Mouse (Mus musculus): ENCODE measurements around the gene Ankrd10. TPM values are rescaled to one million over a fixed set of nuclear protein-coding genes. Genes with fewer than 3 reads are reported as not detected.
"Not testable (repeated sequence)": the region's sequence is repeated elsewhere in the genome, so short reads cannot be mapped to it uniquely, and the experiment has no call there.

The Ankrd10 gene
- polyA plus RNA-seq, 1 experiment from 2014 or later: 103 TPM

GRCm38 (mm10) chr8:11570742-11571141 is 64.8 kb downstream of the Ankrd10 start:
- no peak overlapping the region for H3K27ac ChIP-seq
- H3K36me3 ChIP-seq: peaks cover 30% of the 10 kb centered on the region
- H3K4me1 ChIP-seq: no peaks in the 10 kb centered on the region
- no peaks in the 10 kb centered on the region for H3K27me3 ChIP-seq (replicated peaks)
- no peak overlapping the region for H3K9ac ChIP-seq
- H3K4me2 ChIP-seq (replicated peaks): no peak overlapping the region
- WGBS: 90% methylated on average over 4 of the region's 4 CpGs
- ATAC-seq (ENCODE audit: low FRiP score, low read depth): no peak
- H3K9me3 ChIP-seq: no peaks in the 10 kb centered on the region
- no peak overlapping the region for H3K4me3 ChIP-seq

DNA sequence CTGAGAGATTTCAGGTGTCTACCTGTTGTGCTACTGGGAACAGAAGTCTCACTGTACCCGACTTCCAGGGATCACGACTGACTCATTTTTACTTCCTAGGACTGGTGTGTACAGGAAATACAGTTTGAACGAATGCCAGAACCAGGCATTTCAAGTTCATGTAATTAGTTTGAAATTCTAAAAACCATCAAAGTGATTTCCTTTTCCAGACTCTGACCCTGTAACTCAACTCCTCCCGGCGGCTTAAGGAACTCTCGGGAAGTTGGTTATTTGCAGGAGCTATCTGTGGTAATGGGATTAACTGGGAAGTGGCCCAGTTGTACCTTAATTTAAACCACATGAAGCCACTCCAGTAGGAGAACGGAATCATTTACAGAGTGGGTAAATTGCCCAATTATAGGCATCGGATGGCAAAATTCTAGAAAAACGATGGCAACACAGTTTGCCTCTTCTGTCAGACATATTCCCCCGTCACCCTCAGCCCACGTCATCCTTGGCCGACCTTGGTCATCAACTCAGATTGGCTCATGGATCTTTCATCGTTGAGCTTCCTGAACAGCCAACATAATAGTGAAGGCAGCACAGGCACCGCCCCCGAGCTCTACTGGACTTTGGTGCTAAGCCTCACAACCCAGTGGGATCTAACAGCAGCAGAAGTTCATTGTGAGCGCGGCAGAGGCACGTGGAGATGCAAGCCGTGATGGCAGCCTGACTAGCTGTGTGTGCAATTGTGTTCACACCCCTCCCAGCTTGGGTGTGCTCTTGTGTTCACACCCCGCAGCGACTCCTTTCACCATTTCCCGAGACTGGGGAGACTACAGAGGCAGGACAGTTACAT is 66.1 kb downstream of the Ankrd10 start:
- Histone ChIP-seq H3K4me3 (no peak overlapping the region), H3K4me1 (no peaks in the 10 kb centered on the region), H3K9me3 (no peaks in the 10 kb centered on the region), H3K27me3 (replicated peaks) (no peaks in the 10 kb centered on the region), H3K36me3 (peaks cover 43% of the 10 kb centered on the region), H3K27ac (no peak overlapping the region), H3K4me2 (replicated peaks) (no peak overlapping the region), H3K9ac (no peak overlapping the region)
- ATAC-seq (ENCODE audit: low FRiP score, low read depth): no peak
- 92% methylated on average over 22 of the region's 22 CpGs for WGBS

- not testable (repeated sequence) for H3K9me3 ChIP-seq; H3K4me2 ChIP-seq (replicated peaks); H3K27ac ChIP-seq; ATAC-seq (ENCODE audit: low FRiP score, low read depth); H3K9ac ChIP-seq; H3K4me1 ChIP-seq; H3K4me3 ChIP-seq; H3K27me3 ChIP-seq (replicated peaks)
- 97% methylated on average over 2 of the region's 2 CpGs for WGBS
- peaks cover 56% of the 10 kb centered on the region for H3K36me3 ChIP-seq
These were observed 67.4 kb downstream of the Ankrd10 start for GRCm38 (mm10) chr8:11568193-11568592.

GRCm38 (mm10) chr8:11564721-11565120 is 70.8 kb downstream of the Ankrd10 start:
- Histone ChIP-seq H3K4me2 (replicated peaks) (no peak overlapping the region), H3K9me3 (no peaks in the 10 kb centered on the region), H3K27ac (no peak overlapping the region), H3K4me3 (no peak overlapping the region), H3K27me3 (replicated peaks) (no peaks in the 10 kb centered on the region), H3K4me1 (peaks cover 4% of the 10 kb centered on the region; the same call in 1 of the 2 replicates), H3K9ac (no peak overlapping the region), H3K36me3 (peaks cover 67% of the 10 kb centered on the region)
- WGBS: 95% methylated on average over 7 of the region's 7 CpGs
- ATAC-seq (ENCODE audit: low FRiP score, low read depth): no peak

- Histone ChIP-seq H3K27ac (no peak overlapping the region), H3K4me2 (replicated peaks) (no peak overlapping the region), H3K4me1 (peaks cover 8% of the 10 kb centered on the region), H3K9me3 (no peaks in the 10 kb centered on the region), H3K27me3 (replicated peaks) (no peaks in the 10 kb centered on the region), H3K9ac (no peak overlapping the region), H3K36me3 (peaks cover 67% of the 10 kb centered on the region), H3K4me3 (no peak overlapping the region)
- ATAC-seq (ENCODE audit: low FRiP score, low read depth): no peak
- 85% methylated on average over 5 of the region's 5 CpGs for WGBS
These were observed 71.3 kb downstream of the Ankrd10 start for GRCm38 (mm10) chr8:11564236-11564635.

Small RNA genes lying within 50 kb of the gene (microRNA-seq; reads per million reads assigned to microRNA genes)
- 0.66 reads per million for gene Mir7238

Other genes starting within 250 kb of the Ankrd10 start
- gene Rab20, start 157.0 kb downstream of the Ankrd10 start, polyA plus RNA-seq (2016; fragmentation: Nextera tagmentation; extraction: Ambion mirVana): 0.85 and 1.2 TPM in 2 replicates
- 131 TPM in 2 replicates for gene Naxd, start 138.3 kb downstream of the Ankrd10 start, polyA plus RNA-seq (2016; fragmentation: Nextera tagmentation; extraction: Ambion mirVana)
- 20.7 and 22.7 TPM in 2 replicates for gene Cars2, start 85.0 kb downstream of the Ankrd10 start, polyA plus RNA-seq (2016; fragmentation: Nextera tagmentation; extraction: Ambion mirVana)
- gene Ing1, start 80.2 kb downstream of the Ankrd10 start, polyA plus RNA-seq (2016; fragmentation: Nextera tagmentation; extraction: Ambion mirVana): 59.1 and 59.8 TPM in 2 replicates
- gene 1700016D06Rik, start 65.3 kb upstream of the Ankrd10 start, polyA plus RNA-seq (2016; fragmentation: Nextera tagmentation; extraction: Ambion mirVana): not detected in 2 replicates
- 79.0 and 83.7 TPM in 2 replicates for gene Arhgef7, start 92.0 kb upstream of the Ankrd10 start, polyA plus RNA-seq (2016; fragmentation: Nextera tagmentation; extraction: Ambion mirVana)
- gene Tex29, start 204.7 kb upstream of the Ankrd10 start, polyA plus RNA-seq (2016; fragmentation: Nextera tagmentation; extraction: Ambion mirVana): 0.24 TPM in 1 of 2 replicates, not detected in the other